Mouse (Mus musculus): Measurements from ENCODE around the gene Clba1. TPM values are rescaled to one million over a fixed set of nuclear protein-coding genes. Genes with fewer than 3 reads are reported as not detected.

The Clba1 gene
- polyA plus RNA-seq, 1 experiment from 2014 or later = 7.9 TPM

DNA sequence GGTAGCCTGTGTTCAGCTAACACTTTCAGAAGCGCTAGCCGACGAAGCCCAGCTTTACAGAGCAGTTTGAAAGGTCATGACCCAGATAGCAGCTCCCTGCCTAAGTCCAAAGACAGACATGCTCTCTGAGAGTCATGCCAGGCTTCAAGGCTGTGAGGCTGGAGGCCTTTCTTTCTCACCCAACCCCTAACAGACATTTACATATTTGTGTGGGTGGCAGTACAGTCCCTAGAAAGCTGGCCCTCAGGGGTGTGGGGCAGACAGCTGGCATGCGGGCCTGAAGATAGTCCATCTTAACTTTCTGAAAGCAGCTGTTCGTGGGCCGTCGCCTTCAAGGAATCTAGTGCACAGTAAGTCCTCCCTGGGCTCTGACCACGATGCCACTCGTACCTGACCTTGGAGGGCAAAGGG, 53.2 kb downstream of the Clba1 start:
- Histone ChIP-seq H3K27ac (replicated peaks in 1 of 2; ENCODE audit: control insufficient read depth in 1 of 2, insufficient read depth in 1 of 2, low read depth in 2 of 2, low read length in 2 of 2) (no peak overlapping the region), H3K4me2 (ENCODE audit: low read length) (no peak overlapping the region)
- ATAC-seq (ENCODE audit: insufficient number of reproducible peaks, insufficient read depth, low FRiP score, low read depth) = no peak

DNA sequence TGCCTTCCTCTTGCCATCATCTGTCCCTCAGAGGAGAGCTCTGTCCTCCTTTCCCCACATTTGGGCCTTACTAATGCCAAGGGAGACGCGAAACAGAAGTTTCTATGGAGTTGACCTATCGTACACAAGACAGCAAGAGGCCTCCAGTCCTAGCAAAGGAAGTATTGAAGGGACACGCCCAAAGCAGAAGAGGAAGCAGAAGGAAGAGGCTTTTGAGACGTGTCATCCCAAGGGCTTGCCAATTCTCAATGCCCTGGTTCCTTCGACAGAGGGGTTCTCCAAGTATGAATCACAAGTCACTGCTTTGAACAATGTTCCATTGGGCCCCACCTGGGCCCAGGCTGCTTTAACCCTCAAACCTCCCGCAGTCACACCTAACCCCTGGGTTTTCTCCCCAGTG, 56.1 kb downstream of the Clba1 start:
- no peak overlapping the region for H3K27ac ChIP-seq (replicated peaks in 1 of 2; ENCODE audit: control insufficient read depth in 1 of 2, insufficient read depth in 1 of 2, low read depth in 2 of 2, low read length in 2 of 2)
- ATAC-seq (ENCODE audit: insufficient number of reproducible peaks, insufficient read depth, low FRiP score, low read depth) = no peak
- no peak overlapping the region for H3K9ac ChIP-seq (ENCODE audit: low read length)
- no peaks in the 10 kb centered on the region for H3K27me3 ChIP-seq (ENCODE audit: control insufficient read depth, insufficient read depth, low read length)
- H3K4me1 ChIP-seq (ENCODE audit: control insufficient read depth in 2 of 2, insufficient read depth in 2 of 2, low read length in 2 of 2) = peaks cover 10 to 12% of the 10 kb centered on the region in 2 experiments; a peak in 3 of 4 replicates
- no peak overlapping the region for H3K4me3 ChIP-seq (ENCODE audit: control insufficient read depth in 1 of 2, insufficient read depth in 1 of 2, low read depth in 1 of 2, low read length in 2 of 2)
- 77% methylated on average over 7 of the region's 7 CpGs for WGBS
- no peaks in the 10 kb centered on the region for H3K36me3 ChIP-seq (ENCODE audit: control insufficient read depth, insufficient read depth, low read length)
- no peak overlapping the region for H3K4me2 ChIP-seq (ENCODE audit: low read length)
- H3K9me3 ChIP-seq (ENCODE audit: control insufficient read depth, low read length) = no peaks in the 10 kb centered on the region

More for the DNA sequence above, 53.2 kb downstream of the Clba1 start:
- H3K9ac ChIP-seq (ENCODE audit: low read length) = no peak overlapping the region
- no peaks in the 10 kb centered on the region for H3K36me3 ChIP-seq (ENCODE audit: control insufficient read depth, insufficient read depth, low read length)
- H3K4me3 ChIP-seq (ENCODE audit: control insufficient read depth in 1 of 2, insufficient read depth in 1 of 2, low read depth in 1 of 2, low read length in 2 of 2) = no peak overlapping the region
- no peaks in the 10 kb centered on the region for H3K27me3 ChIP-seq (ENCODE audit: control insufficient read depth, insufficient read depth, low read length)
- peaks cover 6 to 9% of the 10 kb centered on the region in 2 experiments; a peak in 1 of 4 replicates for H3K4me1 ChIP-seq (ENCODE audit: control insufficient read depth in 2 of 2, insufficient read depth in 2 of 2, low read length in 2 of 2)
- no peaks in the 10 kb centered on the region for H3K9me3 ChIP-seq (ENCODE audit: control insufficient read depth, low read length)
- WGBS = 53% methylated on average over 9 of the region's 9 CpGs

Other genes with a start within 250 kb of the Clba1 start
- gene Inf2, start 220.2 kb upstream of the Clba1 start, polyA plus RNA-seq (2014; fragmentation: Nextera tagmentation; extraction: Ambion mirVana) = 2.9 and 3.6 TPM in 2 replicates
- gene Adssl1, start 188.9 kb upstream of the Clba1 start, polyA plus RNA-seq (2014; fragmentation: Nextera tagmentation; extraction: Ambion mirVana) = 88.3 and 89.7 TPM in 2 replicates
- 136 and 153 TPM in 2 replicates for gene Siva1, start 164.3 kb upstream of the Clba1 start, polyA plus RNA-seq (2014; fragmentation: Nextera tagmentation; extraction: Ambion mirVana)
- 163 and 182 TPM in 2 replicates for gene Akt1, start 134.1 kb upstream of the Clba1 start, polyA plus RNA-seq (2014; fragmentation: Nextera tagmentation; extraction: Ambion mirVana)
- 5.3 and 6.7 TPM in 2 replicates for gene Zbtb42, start 130.1 kb upstream of the Clba1 start, polyA plus RNA-seq (2014; fragmentation: Nextera tagmentation; extraction: Ambion mirVana)
- gene Cep170b, start 88.5 kb upstream of the Clba1 start, polyA plus RNA-seq (2014; fragmentation: Nextera tagmentation; extraction: Ambion mirVana) = 5.0 and 6.1 TPM in 2 replicates
- gene Pld4, start 48.3 kb upstream of the Clba1 start, polyA plus RNA-seq (2014; fragmentation: Nextera tagmentation; extraction: Ambion mirVana) = 6.0 and 6.8 TPM in 2 replicates
- gene Ahnak2, start 6.3 kb upstream of the Clba1 start, polyA plus RNA-seq (2014; fragmentation: Nextera tagmentation; extraction: Ambion mirVana) = 1.9 and 3.1 TPM in 2 replicates
- 40.4 and 42.0 TPM in 2 replicates for gene Cdca4, start 20.5 kb downstream of the Clba1 start, polyA plus RNA-seq (2014; fragmentation: Nextera tagmentation; extraction: Ambion mirVana)
- gene Gpr132, start 59.3 kb downstream of the Clba1 start, polyA plus RNA-seq (2014; fragmentation: Nextera tagmentation; extraction: Ambion mirVana) = 0.08 and 0.15 TPM in 2 replicates
- 3.4 and 4.7 TPM in 2 replicates for gene Jag2, start 120.8 kb downstream of the Clba1 start, polyA plus RNA-seq (2014; fragmentation: Nextera tagmentation; extraction: Ambion mirVana)
- gene Nudt14, start 133.2 kb downstream of the Clba1 start, polyA plus RNA-seq (2014; fragmentation: Nextera tagmentation; extraction: Ambion mirVana) = 44.2 and 53.9 TPM in 2 replicates
- gene Btbd6, start 167.5 kb downstream of the Clba1 start, polyA plus RNA-seq (2014; fragmentation: Nextera tagmentation; extraction: Ambion mirVana) = 19.4 and 25.9 TPM in 2 replicates
- 40.5 and 42.5 TPM in 2 replicates for gene Brf1, start 191.8 kb downstream of the Clba1 start, polyA plus RNA-seq (2014; fragmentation: Nextera tagmentation; extraction: Ambion mirVana)
- gene Pacs2, start 205.6 kb downstream of the Clba1 start, polyA plus RNA-seq (2014; fragmentation: Nextera tagmentation; extraction: Ambion mirVana) = 7.1 and 7.6 TPM in 2 replicates

Data from heart, embryonic 14.5 days (tissue).